Mouse (Mus musculus): ENCODE measurements around the gene Tmigd3. TPM values are rescaled to one million over a fixed set of nuclear protein-coding genes. Genes with fewer than 3 reads are reported as not detected.

Gene Tmigd3
- polyA plus RNA-seq, 1 experiment from 2014 or later: not detected

DNA sequence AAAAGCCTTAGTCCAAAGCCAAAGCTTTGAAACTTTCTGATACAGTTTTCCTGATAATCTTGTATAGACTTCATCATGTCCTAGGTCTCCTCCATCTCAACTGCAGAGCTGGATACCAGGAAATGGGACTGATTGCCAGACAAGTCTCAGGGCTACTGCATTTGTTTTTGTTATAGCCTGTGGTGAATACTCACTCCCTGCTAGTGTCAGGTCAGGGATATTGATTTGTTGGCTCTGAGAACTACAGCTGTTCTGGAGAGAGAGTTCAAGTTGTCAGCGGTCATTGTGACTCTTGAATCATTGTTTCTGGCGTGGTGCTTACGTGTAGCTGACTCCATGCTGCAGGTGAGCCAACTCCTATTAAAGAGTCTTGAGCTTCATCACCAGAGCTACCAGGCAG lies 102.7 kb downstream of the Tmigd3 start, which contains the start of gene Ovgp1:
Gene Ovgp1 (plus strand): TSS at position 301 of the 400 bp plus-strand sequence.
- Histone ChIP-seq H3K4me1 (replicated peaks) (no peaks in the 10 kb centered on the region), H3K27me3 (ENCODE audit: insufficient read depth, poor library complexity, severe bottlenecking) (no peaks in the 10 kb centered on the region), H3K36me3 (peaks cover 28% of the 10 kb centered on the region), H3K27ac (no peak within 1 kb of the TSS), H3K4me3 (no peak within 1 kb of the TSS), H3K9me3 (no peaks in the 10 kb centered on the region)
- WGBS: 81% methylated on average over 3 of the region's 3 CpGs
- no peak for DNase-seq (ENCODE audit: low spot score)

Other genes starting within 250 kb of the Tmigd3 start
- 42.0 and 49.6 TPM in 2 replicates for gene Ddx20, start 183.3 kb upstream of the Tmigd3 start, polyA plus RNA-seq (2016; fragmentation: Nextera tagmentation; extraction: Ambion mirVana)
- gene Inka2, start 166.3 kb upstream of the Tmigd3 start, polyA plus RNA-seq (2016; fragmentation: Nextera tagmentation; extraction: Ambion mirVana): 2.1 and 4.3 TPM in 2 replicates
- 66.3 and 77.3 TPM in 2 replicates for gene Rap1a, start 69.6 kb upstream of the Tmigd3 start, polyA plus RNA-seq (2016; fragmentation: Nextera tagmentation; extraction: Ambion mirVana)
- gene Adora3, start within 50 bp of the Tmigd3 start, polyA plus RNA-seq (2016; fragmentation: Nextera tagmentation; extraction: Ambion mirVana): 0.27 TPM in 1 of 2 replicates, not detected in the other
- 0.65 and 0.80 TPM in 2 replicates for gene I830077J02Rik, start 61.8 kb downstream of the Tmigd3 start, polyA plus RNA-seq (2016; fragmentation: Nextera tagmentation; extraction: Ambion mirVana)
- 133 and 172 TPM in 2 replicates for gene Wdr77, start 88.5 kb downstream of the Tmigd3 start, polyA plus RNA-seq (2016; fragmentation: Nextera tagmentation; extraction: Ambion mirVana)
- 464 and 481 TPM in 2 replicates for gene Atp5f1, start 89.2 kb downstream of the Tmigd3 start, polyA plus RNA-seq (2016; fragmentation: Nextera tagmentation; extraction: Ambion mirVana)
- 1.8 and 2.4 TPM in 2 replicates for gene Ovgp1, start 102.8 kb downstream of the Tmigd3 start, polyA plus RNA-seq (2016; fragmentation: Nextera tagmentation; extraction: Ambion mirVana)
- 1.9 and 8.9 TPM in 2 replicates for gene Pifo, start 143.7 kb downstream of the Tmigd3 start, polyA plus RNA-seq (2016; fragmentation: Nextera tagmentation; extraction: Ambion mirVana)
- gene Chil5, start 161.9 kb downstream of the Tmigd3 start, polyA plus RNA-seq (2016; fragmentation: Nextera tagmentation; extraction: Ambion mirVana): not detected in 2 replicates
- gene Chia1, start 242.3 kb downstream of the Tmigd3 start, polyA plus RNA-seq (2016; fragmentation: Nextera tagmentation; extraction: Ambion mirVana): 0.12 and 0.56 TPM in 2 replicates